Mouse (Mus musculus): ENCODE data around the gene Ggcx.

Ggcx gene

DNA sequence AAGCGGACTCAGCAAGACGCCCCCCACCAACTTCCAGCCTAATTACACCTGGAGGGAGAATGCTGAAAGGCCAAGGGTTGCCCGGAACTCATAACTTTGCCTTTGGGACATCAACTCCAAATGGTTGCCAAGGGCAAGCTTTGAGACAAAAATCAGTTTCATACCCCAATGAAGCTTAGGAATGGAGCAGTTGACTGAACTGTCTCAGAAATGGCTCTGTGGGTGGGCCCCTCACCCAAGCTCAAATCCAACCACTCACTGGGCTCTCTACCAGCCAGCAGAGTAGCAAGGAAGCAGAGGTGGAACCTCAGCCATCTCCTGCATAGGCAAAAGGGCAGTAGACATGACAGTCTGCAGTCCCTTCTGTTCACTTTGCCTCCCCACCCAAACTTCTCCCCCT lies 26.3 kb upstream of the Ggcx start:
- no peak for DNase-seq (ENCODE audit: low spot score)

DNA sequence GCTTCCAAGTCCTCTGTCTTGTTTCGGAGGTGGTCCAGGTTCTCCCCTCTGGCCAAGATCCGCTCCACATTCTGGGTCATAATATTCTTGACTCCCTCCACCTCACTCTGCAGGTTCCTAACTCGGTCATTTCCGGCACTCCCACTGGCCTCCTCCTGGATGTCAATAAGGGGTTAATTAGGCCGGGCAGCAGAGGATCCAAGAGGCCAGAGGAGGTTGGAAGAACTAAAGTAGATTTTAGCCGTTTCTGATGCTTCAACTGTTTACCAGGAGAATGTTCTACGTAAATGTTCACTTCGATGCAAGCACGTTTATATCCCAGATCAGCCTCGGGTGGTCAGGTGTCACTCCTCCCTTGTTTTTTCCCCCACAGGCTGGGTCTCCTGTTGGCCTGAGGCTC lies 25.8 kb upstream of the Ggcx start:
- DNase-seq (ENCODE audit: low spot score), result no peak

DNA sequence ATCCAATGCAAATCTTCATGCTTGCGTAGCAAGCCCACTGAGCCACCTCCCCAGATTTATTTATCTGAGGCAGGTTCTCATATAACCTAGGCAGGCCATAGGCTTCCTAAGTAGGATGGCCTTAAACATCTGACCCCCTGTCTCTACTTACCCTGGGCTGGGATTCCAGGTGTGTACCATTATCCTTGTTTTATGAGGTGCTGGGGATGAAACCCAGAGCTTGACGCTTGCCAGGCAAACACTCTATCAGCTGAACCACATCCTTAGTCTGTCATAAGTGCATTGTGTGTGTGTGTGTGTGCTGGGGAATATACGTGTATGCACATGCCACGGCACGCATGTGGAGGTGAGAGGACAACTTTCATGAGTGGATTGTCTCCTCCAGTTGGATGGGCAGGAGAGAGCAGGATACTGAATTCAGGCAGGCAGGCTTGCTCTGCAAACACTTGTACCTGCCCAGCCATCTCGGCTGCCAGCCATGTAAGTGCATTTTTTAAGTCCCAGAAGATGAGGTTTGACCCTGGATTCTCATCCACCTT lies 25.2 kb upstream of the Ggcx start:
- DNase-seq (ENCODE audit: low spot score), result no peak

DNA sequence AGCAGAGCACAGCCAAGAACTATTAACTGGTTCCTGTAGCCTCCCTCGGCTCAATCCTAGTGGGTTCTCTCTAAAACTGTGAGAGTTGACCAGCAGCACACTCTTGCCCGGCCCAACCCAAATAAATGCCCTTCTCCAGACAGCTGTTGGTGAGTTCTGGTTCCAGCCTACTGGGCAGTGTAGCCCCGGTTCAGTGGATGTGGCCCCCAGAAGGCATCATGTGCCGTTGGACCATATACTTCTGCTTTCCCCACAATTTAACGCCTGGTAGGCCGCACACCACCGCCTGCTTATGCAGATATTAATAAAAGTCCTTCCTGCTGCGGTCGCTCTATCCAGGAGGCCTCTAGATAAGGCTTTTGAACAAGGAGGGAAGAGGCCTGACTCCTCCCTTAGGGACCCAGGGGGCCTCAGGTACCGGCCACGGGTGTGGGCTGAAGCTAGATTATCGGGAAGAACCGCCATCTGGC lies 24.6 kb upstream of the Ggcx start:
- DNase-seq (ENCODE audit: low spot score), result peak; percentile 89

DNA sequence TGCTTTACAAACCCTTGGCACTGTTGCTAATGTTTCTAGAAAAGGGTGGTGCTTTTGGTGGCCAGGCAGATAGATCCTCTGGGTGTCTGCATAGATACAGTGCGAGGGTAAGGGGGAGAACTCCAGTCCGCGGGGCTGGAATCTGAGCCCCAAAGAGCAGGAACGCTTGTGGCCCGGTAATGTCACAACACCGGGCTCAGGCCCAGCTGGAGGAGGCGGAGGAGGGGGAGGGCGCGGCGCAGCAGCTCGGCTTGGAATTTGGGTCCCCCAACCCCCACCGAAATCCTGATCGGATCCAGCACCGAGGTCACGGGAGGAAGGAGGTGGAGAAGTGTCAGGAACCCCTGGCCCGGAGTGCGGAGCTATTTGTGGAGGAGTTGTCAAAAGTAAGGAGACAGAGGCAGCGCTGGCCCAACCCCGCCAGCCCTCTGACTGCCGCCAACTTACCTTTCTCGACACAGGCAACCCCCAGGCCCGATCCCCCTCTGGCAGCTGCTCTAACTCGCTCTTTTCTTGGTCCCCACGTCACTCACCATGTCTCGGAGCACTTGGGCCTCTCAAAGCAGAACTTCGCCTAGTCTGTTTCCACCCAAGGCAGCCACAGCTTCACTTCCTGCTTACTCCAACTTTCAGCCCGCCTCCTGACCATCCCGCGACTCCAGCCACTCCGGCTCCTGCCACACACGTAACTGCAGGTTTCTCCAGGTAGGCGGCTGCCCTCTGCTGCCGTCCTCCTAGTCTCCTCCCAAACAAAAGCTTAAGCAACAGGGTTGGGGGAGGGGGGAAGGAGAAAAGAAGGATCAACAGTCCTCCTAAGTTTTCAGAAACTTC lies 24.0 kb upstream of the Ggcx start, which contains the start of gene Vamp8:
Gene Vamp8, minus strand, starts transcription at position 763 of the 831 bp plus-strand sequence.
- DNase-seq (ENCODE audit: low spot score), result peak; percentile 68

DNA sequence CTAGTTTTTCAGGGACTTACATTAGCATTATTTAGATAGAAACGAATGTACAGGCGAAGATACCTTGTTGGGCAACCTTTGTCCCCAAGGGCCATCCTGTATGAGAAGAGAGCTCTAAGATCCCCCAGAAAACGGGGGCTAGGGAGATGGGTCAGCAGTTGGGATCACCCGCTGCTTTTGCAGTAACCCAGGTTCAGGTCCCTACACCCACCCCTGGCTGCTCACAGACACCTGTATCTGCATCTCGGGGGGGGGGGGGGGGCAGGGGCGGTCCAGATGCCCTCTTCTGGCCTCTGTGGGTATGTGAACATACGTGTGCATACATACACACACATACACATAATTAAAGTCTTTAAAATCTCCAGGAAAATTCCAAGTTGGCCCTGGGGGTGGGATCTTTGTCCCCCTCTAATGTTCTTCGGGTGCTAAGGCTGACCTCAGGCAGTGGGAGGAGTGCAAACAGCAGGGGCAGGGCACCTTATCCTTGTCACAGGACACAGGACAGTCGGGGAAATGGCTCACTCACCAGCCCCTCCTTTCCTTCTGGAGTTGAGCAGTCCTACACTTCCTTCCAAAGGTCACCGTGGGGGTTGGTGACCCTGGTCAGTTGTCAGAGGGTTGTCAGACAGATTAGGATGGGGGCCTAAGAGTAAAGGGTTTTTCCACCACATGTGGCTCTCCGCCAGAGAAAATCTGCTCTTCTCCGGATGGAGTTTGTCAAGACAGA lies 23.1 kb upstream of the Ggcx start:
- DNase-seq (ENCODE audit: low spot score), result peak; percentile 65

DNA sequence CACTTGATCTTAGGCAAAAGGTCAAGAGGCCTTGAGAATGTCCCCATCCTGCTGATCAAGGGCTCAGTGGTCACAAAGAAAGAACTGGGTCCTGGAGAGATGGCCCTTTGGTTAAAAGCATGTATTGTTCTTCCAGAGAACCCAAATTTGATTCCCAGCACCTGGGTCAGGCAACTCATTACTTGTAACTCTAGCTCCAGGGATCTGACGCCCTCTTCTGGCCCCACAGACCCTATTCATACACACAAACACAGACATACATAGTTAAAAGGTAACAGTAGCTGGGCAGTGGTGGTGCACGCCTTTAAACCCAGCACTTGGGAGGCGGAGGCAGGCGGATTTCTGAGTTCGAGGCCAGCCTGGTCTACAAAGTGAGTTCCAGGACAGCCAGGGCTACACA lies 21.8 kb upstream of the Ggcx start:
- DNase-seq (ENCODE audit: low spot score), result no peak

DNA sequence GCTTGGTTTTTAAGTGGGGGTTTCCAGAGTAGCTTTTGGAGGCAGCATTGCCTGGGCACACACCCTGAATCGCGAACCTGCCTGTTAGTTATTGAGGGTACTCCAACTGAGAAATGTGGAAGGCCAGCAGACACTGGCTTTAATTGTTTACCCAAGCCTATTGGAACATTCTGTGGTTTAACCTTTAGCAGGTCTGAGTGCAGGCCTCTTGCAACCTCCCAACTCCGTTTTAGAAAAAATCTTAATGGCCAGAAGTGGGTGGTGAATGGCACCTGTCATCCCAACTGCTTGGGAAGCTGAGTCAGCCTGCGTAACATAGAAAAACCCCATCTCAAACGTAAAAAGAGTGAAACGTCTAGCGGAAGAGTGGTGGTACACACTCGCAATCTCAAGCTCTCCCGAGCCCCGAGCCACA lies 17.3 kb upstream of the Ggcx start:
- no peak for DNase-seq (ENCODE audit: low spot score)

DNA sequence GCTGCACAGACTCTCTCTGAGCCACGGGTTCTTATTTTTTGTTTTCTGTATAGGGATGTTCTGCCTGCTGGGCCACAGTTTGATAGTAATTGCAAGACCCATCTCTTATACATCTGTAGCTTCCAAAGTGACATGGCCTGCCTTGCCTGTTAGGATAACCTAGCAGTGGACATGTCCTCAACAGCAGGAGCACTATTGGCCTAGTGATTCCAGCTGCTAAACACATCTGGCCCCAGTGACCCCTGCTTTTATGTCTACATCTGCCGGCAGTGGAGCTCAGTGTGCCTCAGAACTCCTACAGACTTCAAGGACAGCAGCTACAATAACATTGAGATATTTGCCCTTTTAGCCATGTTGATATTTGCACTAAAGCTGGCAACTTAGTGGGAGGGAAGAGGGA lies 14.1 kb upstream of the Ggcx start:
- no peak for DNase-seq (ENCODE audit: low spot score)

DNA sequence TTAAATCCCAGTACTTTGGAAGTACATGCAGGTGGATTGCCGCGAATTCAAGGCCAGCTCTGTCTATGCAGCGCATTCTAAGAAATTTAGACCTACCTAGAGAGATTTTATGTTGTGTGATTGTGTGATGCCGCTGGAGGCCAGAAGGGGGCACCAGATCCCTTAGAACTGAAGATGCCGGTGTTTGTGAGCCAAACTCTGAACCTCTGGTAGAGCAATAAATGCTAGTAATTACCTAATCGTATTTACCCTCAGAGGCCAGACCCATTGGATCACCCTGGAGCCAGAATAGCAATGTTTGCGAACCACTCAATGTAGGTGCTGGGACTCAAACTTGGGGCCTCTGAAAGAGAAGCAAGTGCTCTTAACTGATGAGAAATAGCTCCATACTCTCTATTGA lies 12.2 kb upstream of the Ggcx start:
- peak; percentile 77 for DNase-seq (ENCODE audit: low spot score)

DNA sequence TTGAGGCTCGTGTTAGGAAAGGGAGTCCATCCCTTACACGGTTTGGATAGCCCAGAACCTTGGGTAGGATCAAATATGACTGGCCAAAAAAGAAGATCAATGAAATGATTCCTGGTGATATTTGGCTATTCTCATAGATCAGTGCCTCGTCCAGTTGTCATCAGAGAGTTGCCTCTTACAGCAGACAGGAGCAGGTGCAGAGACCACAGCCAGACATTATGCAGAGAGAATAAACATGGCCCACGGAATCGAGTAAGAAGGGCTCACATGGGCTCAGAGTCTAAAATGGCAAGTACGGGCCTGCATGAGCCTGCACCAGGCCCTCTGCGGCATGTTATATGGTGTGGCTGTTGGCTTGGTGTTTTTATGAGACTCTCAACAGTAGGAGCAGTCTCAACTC lies 8.8 kb upstream of the Ggcx start:
- DNase-seq (ENCODE audit: low spot score), result no peak

DNA sequence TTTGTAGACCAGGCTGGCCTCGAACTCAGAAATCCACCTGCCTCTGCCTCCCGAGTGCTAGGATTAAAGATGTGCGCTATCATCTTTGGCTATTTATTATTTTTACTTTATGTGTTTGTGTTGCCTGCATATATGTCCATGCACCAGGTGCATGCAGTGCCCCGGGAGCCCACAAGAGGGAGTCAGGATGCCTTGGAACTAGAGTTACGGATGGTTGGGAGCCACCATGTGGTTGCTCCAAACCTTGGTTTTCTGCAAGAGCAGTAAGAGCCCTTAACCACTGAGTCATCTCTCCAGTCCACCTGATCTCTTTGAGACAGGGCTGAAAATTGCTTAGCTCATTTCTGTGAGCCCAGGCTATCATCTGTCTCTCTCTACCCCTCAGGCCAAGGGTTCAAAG lies 7.0 kb upstream of the Ggcx start:
- peak; percentile 90 for DNase-seq (ENCODE audit: low spot score)

DNA sequence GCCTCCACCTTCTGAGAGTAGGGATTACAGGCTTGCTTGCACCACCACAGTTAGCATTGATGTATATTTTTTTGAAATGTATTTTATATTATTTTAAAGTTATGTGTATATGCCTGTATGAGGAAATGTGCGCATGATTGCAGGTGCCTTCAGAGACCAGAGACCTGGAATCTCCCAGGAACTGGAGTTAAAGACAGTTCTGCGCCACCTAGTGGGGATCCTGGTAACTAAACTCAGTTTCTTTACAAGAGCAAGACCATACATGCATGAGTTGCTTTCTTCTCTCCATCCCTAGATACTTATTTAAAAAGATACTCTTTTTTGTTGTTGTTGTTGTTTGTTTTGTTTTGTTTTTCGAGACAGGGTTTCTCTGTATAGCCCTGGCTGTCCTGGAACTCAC lies 4.5 kb upstream of the Ggcx start:
- DNase-seq (ENCODE audit: low spot score), result peak; percentile 81

DNA sequence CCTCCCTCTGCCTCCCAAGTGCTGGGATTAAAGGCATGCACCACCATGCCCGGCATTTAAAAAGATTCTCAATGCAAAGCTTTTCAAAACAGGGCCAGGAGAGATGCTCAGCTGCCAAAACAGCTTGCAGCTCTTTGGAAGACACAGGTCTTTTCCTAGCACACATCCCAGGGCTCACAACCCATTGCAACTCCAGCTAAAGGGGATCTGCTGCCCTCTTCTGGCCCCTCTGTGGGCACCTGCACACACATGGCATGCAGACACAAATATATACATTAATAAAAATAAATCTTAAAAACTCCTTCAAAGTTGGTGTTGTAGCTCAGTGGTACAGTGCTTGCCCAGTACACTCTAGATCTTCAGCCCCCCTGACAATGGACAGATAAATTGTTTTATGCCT lies 4.1 kb upstream of the Ggcx start:
- no peak for DNase-seq (ENCODE audit: low spot score)

DNA sequence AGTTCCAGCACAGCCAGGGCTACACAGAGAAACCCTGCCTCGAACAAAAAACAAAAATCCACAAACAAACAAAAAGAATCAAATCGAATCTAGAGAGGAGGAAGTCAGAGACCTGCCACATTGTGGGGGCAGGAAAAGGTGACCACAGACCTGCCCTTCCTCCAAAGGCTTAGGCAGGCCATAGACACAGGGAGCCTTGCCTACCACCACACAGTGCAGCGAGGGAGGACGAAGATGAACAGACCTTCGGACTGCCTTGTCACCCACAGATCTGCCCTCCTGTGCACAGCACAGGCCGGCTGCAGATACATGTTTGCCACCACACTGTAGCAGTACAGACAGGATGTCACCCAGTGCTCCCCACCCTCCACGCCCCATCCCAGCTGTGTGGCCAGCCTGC lies 3.6 kb upstream of the Ggcx start:
- no peak for DNase-seq (ENCODE audit: low spot score)

DNA sequence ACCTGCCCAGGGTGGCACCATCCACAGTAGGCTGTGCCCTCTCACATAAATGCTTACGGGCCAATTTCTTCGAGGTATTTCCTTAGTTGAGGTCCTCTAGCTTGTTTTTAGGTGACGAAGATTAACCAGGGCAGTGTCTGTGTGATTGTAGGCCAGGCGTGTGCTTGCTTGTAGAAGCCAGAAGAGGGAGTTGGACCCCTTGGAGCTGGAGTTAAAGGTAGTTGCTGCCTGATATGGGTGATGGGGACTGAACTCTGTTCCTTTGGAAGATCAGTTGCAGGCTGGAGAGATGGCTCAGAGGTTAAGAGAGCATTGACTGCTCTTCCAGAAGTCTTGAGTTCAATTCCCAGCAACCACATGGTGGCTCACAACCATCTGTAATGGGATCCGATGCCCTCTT lies 1.1 kb downstream of the Ggcx start:
- no peak for DNase-seq (ENCODE audit: low spot score)

DNA sequence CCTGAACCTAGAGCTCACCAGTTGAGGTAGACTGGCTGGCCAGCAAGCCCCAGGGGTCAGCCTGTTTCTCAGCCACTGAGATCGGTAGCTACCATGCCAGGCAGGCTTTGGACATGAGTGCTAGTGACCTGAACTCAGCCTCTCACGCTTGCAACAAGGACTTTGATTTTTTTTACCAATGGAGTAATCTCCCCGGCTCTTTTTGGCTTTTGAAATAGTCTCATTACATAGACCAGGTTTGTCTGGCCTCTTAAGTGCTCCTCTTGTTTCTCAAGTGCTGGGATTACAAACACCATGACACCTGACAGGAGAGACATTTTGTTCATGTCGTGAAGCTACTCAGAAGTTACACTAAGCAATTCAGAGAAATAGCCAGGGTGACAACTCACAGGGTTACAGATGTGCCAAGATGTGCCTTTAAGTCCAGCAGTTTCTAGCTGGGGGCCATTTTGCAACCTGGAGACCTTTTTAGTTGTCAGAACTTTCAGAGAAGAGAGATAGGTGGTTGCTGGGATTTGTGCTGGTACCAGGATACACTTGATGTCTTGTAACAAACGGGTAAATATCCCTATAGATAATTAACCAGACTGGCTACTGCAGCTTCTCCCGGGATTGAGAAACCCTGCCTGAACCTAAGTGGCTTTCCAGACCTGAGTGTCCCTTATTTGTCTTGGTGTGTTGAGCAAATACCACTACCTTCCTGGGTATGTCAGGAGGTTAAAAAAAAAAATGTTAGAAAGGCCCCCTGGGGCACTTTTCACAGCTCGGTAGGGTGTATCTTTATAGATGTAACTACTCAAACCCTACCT lies 2.1 kb downstream of the Ggcx start:
- no peak for DNase-seq (ENCODE audit: low spot score)

DNA sequence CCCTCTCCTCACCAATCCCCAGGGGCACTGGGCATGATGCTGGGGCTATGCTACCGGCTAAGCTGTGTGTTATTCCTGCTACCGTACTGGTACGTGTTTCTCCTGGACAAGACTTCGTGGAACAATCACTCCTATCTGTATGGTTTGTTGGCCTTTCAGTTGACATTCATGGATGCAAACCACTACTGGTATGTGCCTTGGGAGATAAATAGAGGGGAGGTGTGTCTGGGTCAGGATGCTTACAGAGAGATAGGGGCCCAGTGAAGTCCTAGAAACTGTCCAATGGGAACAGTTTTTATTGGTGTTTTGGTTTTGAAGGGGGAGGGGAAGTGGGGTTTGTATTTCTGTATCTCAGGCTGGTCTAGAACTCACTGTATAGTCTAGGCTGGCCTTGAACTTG lies 4.2 kb downstream of the Ggcx start:
- DNase-seq (ENCODE audit: low spot score), result peak; percentile 48

DNA sequence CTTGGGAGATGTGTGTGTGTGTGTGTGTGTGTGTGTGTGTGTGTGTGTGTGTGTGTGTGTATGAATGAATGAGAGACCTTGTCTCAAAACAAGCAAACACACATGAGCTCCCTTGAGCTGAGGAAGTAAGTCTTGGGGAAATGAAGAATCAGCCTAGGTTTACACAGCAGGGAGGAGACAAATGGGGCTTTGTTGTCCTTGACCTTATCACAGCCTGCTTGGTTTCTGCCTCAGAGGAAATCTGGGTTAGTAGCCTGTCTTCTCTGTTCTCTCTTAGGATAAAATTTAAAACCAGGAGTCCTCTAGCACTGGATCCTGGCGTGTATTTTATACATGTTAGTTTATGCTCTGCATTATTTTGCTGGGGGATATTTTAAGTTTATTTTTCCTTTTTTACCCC lies 5.7 kb downstream of the Ggcx start:
- no peak for DNase-seq (ENCODE audit: low spot score)

DNA sequence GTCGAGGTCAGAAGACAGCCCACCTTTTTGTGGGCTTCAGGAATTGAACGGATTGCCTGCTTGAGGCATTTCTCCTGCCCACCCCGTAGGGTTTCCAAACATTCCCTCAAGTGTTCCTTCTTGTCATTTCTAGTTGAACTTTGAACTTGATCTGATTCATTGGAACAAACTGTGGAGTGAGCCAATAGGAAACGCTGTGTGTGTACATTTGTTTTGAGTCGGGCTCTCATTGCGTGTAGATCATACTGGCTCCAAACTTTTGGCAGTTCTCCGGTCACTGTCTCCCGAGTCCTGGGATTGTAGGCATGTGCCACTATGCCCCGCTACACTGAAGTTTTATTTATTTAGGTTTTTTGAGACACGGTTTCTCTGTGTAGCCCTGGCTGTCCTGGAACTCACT lies 6.8 kb downstream of the Ggcx start:
- DNase-seq (ENCODE audit: low spot score), result no peak

DNA sequence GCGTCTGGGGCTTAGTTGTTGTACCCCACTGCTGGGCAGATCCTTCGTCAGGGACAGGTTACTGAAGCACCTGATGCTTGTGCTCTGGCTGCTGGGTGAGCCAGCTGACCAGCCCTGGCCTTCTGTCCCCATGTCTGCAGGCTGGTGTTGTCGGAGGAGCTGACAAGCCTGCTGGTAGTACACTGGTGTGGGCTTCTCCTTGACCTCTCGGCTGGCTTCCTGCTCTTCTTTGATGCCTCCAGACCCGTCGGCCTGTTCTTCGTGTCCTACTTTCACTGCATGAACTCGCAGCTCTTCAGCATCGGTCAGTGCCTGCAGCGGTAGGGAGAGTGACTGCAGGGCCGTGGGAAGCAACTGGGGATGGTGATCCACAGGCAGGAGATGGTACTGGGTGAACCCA lies 11.5 kb downstream of the Ggcx start:
- DNase-seq (ENCODE audit: low spot score), result no peak

DNA sequence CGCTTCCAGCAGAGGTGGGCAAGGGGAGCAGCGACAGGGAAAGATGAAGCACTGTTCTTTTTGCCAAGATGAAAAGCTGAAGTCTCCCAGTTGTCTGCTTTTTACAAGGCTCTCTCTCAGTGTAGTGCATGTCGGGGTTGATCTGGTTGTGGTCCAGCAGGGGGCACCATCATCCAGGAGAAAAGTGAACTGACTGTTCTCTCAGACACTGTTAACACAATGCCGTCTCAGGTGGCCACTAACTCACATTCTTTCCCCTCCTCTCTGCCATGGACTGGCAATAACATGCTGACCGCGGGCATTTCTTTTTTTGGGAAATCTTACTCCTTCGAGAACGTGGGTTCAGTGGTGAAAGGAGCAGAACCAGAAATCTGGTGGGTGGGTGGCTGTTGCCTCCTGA lies 13.9 kb downstream of the Ggcx start:
- DNase-seq (ENCODE audit: low spot score), result peak; percentile 69
